Mouse (Mus musculus): ENCODE measurements around the gene Pmel. TPM values are rescaled to one million over a fixed set of nuclear protein-coding genes. Genes with fewer than 3 reads are reported as not detected.

Pmel gene
- total RNA-seq, 1 experiment: 11.4 TPM

DNA sequence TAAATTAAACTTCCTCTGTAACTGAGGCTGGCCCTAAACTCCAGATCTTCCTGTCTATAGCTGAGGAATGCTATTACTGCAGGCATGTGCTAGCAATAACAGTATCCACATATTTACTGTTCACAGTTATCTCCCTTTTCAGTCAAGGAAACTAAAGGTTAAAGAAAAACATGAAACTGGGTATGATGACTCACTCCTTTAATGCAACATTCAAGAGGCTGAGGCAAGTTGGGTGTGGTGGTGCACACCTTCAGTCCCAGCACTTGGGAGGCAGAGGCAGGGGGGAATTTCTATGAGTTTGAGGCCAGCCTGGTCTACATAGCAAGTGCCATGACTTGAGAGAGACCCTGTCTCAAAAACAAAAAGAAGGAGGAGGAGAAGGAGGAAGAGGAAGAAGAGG, 28.0 kb downstream of the Pmel start:
- peaks cover 1 to 7% of the 10 kb centered on the region in 2 experiments; a peak in 3 of 4 replicates for H3K4me1 ChIP-seq (ENCODE audit: control insufficient read depth in 2 of 2, insufficient read depth in 2 of 2, low read length in 2 of 2, poor library complexity in 1 of 2)
- no peak overlapping the region for H3K27ac ChIP-seq (ENCODE audit: insufficient read depth, low read depth, low read length, poor library complexity, severe bottlenecking)
- DNase-seq (ENCODE audit: low read depth, low spot score): no peak
- H3K9ac ChIP-seq (ENCODE audit: insufficient read depth, low read depth, low read length, poor library complexity, severe bottlenecking): no peak overlapping the region
- H3K36me3 ChIP-seq (ENCODE audit: control insufficient read depth, insufficient read depth, low read length, poor library complexity, severe bottlenecking): peaks cover 29% of the 10 kb centered on the region
- in situ Hi-C loops (cut with MboI; ENCODE audit: low sequenced_read_pairs in 2 of 2, unreplicated experiment in 2 of 2): loop anchor here in 1 of 2 experiments (10.0 kb wide), 1 partner anchor 163 kb away; the partner anchor contains the start of gene Gdf11
- TF ChIP-seq HCFC1 (IDR thresholded peaks at IDR 0.05; ENCODE audit: borderline replicate concordance, insufficient read depth, low read length) (no peak), CHD2 (IDR thresholded peaks at IDR 0.05; ENCODE audit: low read depth, low read length) (no peak), ZNF384 (IDR thresholded peaks at IDR 0.05; ENCODE audit: low read depth, low read length) (no peak), ZC3H11A (IDR thresholded peaks at IDR 0.05; ENCODE audit: borderline replicate concordance, low read depth, low read length) (no peak), MAFK (IDR thresholded peaks at IDR 0.05; ENCODE audit: insufficient read depth, low read depth, low read length) (no peak)
- H3K4me3 ChIP-seq (ENCODE audit: insufficient read depth in 1 of 2, low read depth in 1 of 2, low read length in 2 of 2, poor library complexity in 1 of 2, severe bottlenecking in 1 of 2): no peak overlapping the region
- H3K9me3 ChIP-seq (ENCODE audit: control insufficient read depth, insufficient read depth, low read depth, low read length): no peaks in the 10 kb centered on the region

DNA sequence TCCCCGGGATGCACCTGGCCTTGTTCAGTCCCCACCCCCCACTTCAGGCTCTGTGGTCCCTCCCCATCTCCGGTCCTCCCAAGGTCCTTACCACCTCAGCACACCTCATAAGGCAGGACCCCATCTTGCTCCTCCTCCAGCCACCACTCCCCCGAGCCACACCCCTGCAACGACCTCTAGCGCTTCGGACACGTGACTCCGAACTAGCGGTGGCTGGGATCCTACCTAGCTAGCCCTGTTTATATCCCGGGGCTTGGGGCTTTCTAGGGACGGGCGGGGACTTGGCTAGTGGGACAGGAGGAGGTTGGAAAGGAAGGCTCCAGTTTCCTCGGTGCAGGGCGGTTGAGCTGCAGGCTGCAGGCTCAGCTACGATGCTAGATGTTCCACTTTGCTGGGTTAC, 33.4 kb downstream of the Pmel start:
- peaks cover 15% of the 10 kb centered on the region for H3K36me3 ChIP-seq (ENCODE audit: control insufficient read depth, insufficient read depth, low read length, poor library complexity, severe bottlenecking)
- no peak overlapping the region for H3K9ac ChIP-seq (ENCODE audit: insufficient read depth, low read depth, low read length, poor library complexity, severe bottlenecking)
- H3K4me3 ChIP-seq (ENCODE audit: insufficient read depth in 1 of 2, low read depth in 1 of 2, low read length in 2 of 2, poor library complexity in 1 of 2, severe bottlenecking in 1 of 2): peak overlapping the region; percentile 35 to 50
- H3K27ac ChIP-seq (ENCODE audit: insufficient read depth, low read depth, low read length, poor library complexity, severe bottlenecking): peak overlapping the region; percentile 80; the same call in 1 of the 2 replicates
- TF ChIP-seq ZNF384 (IDR thresholded peaks at IDR 0.05; ENCODE audit: low read depth, low read length) (no peak), CHD2 (IDR thresholded peaks at IDR 0.05; ENCODE audit: low read depth, low read length) (no peak), MAFK (IDR thresholded peaks at IDR 0.05; ENCODE audit: insufficient read depth, low read depth, low read length) (no peak), ZC3H11A (IDR thresholded peaks at IDR 0.05; ENCODE audit: borderline replicate concordance, low read depth, low read length) (no peak), HCFC1 (IDR thresholded peaks at IDR 0.05; ENCODE audit: borderline replicate concordance, insufficient read depth, low read length) (no peak)
- in situ Hi-C loops (cut with MboI; ENCODE audit: low sequenced_read_pairs in 2 of 2, unreplicated experiment in 2 of 2): loop anchor here in 1 of 2 experiments (10.0 kb wide), 1 partner anchor 157 kb away; the partner anchor contains the start of gene Gdf11
- H3K9me3 ChIP-seq (ENCODE audit: control insufficient read depth, insufficient read depth, low read depth, low read length): no peaks in the 10 kb centered on the region
- DNase-seq (ENCODE audit: low read depth, low spot score): peak; percentile 84
- H3K4me1 ChIP-seq (ENCODE audit: control insufficient read depth in 2 of 2, insufficient read depth in 2 of 2, low read length in 2 of 2, poor library complexity in 1 of 2): peaks cover 9 to 15% of the 10 kb centered on the region in 2 experiments

DNA sequence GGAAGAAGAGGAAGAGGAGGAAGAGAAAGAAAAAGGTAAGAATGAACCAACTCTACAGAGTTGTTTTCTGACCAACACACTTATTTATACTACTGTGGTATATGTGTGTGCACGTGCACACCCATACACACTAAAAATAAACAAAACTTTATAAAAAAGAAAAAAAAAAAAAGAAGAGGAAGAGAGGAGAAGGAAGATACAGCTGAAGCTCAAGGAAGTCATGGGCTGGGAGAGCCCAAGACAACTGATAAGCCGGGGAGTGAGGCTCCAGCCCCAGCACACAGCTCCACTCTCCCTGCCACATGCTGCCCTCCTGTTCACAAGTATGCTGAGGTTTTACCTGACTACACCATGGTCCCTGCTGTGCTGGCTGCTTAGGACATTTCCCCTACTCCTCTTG, 36.3 kb downstream of the Pmel start:
- Histone ChIP-seq H3K4me3 (ENCODE audit: insufficient read depth in 1 of 2, low read depth in 1 of 2, low read length in 2 of 2, poor library complexity in 1 of 2, severe bottlenecking in 1 of 2) (no peak overlapping the region), H3K9ac (ENCODE audit: insufficient read depth, low read depth, low read length, poor library complexity, severe bottlenecking) (no peak overlapping the region), H3K9me3 (ENCODE audit: control insufficient read depth, insufficient read depth, low read depth, low read length) (no peaks in the 10 kb centered on the region), H3K36me3 (ENCODE audit: control insufficient read depth, insufficient read depth, low read length, poor library complexity, severe bottlenecking) (peaks cover 4% of the 10 kb centered on the region; the same call in 1 of the 2 replicates), H3K4me1 (ENCODE audit: control insufficient read depth in 2 of 2, insufficient read depth in 2 of 2, low read length in 2 of 2, poor library complexity in 1 of 2) (peaks cover 15 to 23% of the 10 kb centered on the region in 2 experiments), H3K27ac (ENCODE audit: insufficient read depth, low read depth, low read length, poor library complexity, severe bottlenecking) (no peak overlapping the region)
- in situ Hi-C loops (cut with MboI; ENCODE audit: low sequenced_read_pairs in 2 of 2, unreplicated experiment in 2 of 2): no loop called here
- DNase-seq (ENCODE audit: low read depth, low spot score): no peak
- TF ChIP-seq HCFC1 (IDR thresholded peaks at IDR 0.05; ENCODE audit: borderline replicate concordance, insufficient read depth, low read length): no peak
- TF ChIP-seq CHD2 (IDR thresholded peaks at IDR 0.05; ENCODE audit: low read depth, low read length): no peak
- TF ChIP-seq ZC3H11A (IDR thresholded peaks at IDR 0.05; ENCODE audit: borderline replicate concordance, low read depth, low read length): no peak
- no peak for TF ChIP-seq MAFK (IDR thresholded peaks at IDR 0.05; ENCODE audit: insufficient read depth, low read depth, low read length)
- no peak for TF ChIP-seq ZNF384 (IDR thresholded peaks at IDR 0.05; ENCODE audit: low read depth, low read length)

DNA sequence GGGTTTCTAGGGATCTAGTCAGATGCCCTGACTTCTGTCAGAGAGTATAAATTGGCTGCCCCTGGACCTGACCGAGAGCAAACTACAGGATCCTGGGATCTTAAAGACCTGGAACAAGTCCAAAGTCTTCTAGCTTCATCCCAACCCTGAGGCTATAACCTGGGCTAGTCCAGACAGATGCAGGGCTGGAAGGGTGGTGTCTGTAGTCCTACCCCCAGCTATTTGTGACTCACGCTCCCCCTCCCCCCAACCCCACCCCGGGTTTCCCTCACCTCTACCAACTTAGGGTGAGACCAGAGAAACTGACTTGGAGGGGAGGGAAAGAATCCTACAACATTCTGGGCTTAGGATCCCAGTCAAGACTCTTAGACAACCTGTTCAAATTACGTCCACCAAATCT, 38.6 kb downstream of the Pmel start:
- in situ Hi-C loops (cut with MboI; ENCODE audit: low sequenced_read_pairs in 2 of 2, unreplicated experiment in 2 of 2): no loop called here
- Histone ChIP-seq H3K27ac (ENCODE audit: insufficient read depth, low read depth, low read length, poor library complexity, severe bottlenecking) (no peak overlapping the region; the same call in 1 of the 2 replicates), H3K4me3 (ENCODE audit: insufficient read depth in 1 of 2, low read depth in 1 of 2, low read length in 2 of 2, poor library complexity in 1 of 2, severe bottlenecking in 1 of 2) (peak overlapping the region; percentile 82 to 89; a peak in 3 of 4 replicates), H3K9me3 (ENCODE audit: control insufficient read depth, insufficient read depth, low read depth, low read length) (no peaks in the 10 kb centered on the region), H3K4me1 (ENCODE audit: control insufficient read depth in 2 of 2, insufficient read depth in 2 of 2, low read length in 2 of 2, poor library complexity in 1 of 2) (peaks cover 14 to 22% of the 10 kb centered on the region in 2 experiments), H3K36me3 (ENCODE audit: control insufficient read depth, insufficient read depth, low read length, poor library complexity, severe bottlenecking) (no peaks in the 10 kb centered on the region), H3K9ac (ENCODE audit: insufficient read depth, low read depth, low read length, poor library complexity, severe bottlenecking) (no peak overlapping the region)
- no peak for TF ChIP-seq ZC3H11A (IDR thresholded peaks at IDR 0.05; ENCODE audit: borderline replicate concordance, low read depth, low read length)
- TF ChIP-seq MAFK (IDR thresholded peaks at IDR 0.05; ENCODE audit: insufficient read depth, low read depth, low read length): no peak
- no peak for TF ChIP-seq HCFC1 (IDR thresholded peaks at IDR 0.05; ENCODE audit: borderline replicate concordance, insufficient read depth, low read length)
- TF ChIP-seq CHD2 (IDR thresholded peaks at IDR 0.05; ENCODE audit: low read depth, low read length): no peak
- no peak for TF ChIP-seq ZNF384 (IDR thresholded peaks at IDR 0.05; ENCODE audit: low read depth, low read length)
- no peak for DNase-seq (ENCODE audit: low read depth, low spot score)

Measured in ES-E14 (cell line).